10 mouse cellular contexts compared by ENCODE assay signal in the genomic region with DNA sequence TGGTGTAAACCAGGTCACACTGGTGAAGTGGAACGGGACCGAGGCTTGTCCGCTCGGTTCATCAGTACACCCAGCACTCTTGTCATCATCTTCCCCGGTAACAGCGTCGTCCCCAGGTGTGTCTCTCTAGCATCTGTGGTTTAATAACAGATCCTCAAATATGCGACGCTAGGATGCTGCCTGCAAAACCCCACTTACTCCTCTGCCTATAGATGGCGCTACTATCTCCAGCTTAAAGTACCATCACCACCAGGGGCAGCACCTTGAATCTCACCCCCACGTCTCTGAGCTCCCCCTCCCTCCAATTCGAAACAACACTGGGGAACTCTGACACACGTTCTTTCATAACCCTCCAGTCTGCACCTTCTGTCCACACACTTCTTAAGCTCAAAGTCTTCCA.
DNase-seq lines count a peak whose midpoint lies in the region; ATAC-seq and TF ChIP-seq lines count a peak whose summit lies in the region.
"Had no signal": no experiment of that assay in that cellular context is flagged by ENCODE, and none has a peak within 500 bp of the region (broad histone marks: within the 10 kb centered on the region; RNA-seq: fewer than 3 reads in every experiment).

No protein-coding gene starts in this region.

- no peak for ATAC-seq in kidney, embryonic 16.5 days (ENCODE audit: low FRiP score, low TSS enrichment)

- H3K4me1 ChIP-seq in kidney, adult 2 months (ENCODE audit: control insufficient read depth, insufficient read depth, low read length): no peaks in the 10 kb centered on the region
- H3K4me1 ChIP-seq in bone marrow, adult 2 months (ENCODE audit: control insufficient read depth, insufficient read depth, low read length): peaks cover 2% of the 10 kb centered on the region; the same call in 1 of the 2 replicates
- peaks cover 1% of the 10 kb centered on the region; the same call in 1 of the 2 replicates for H3K4me1 ChIP-seq in kidney, embryonic 16.5 days (ENCODE audit: insufficient read depth, low read length)

- no peak for DNase-seq in kidney, adult 2 months
- DNase-seq in kidney, postnatal 25 days: no peak
- DNase-seq in thymus, postnatal 0 days (ENCODE audit: low spot score): peak; percentile 55
- DNase-seq in thymus, postnatal 36 days: no peak
- peak; percentile 74 for DNase-seq in splenic B cell, adult 2 months (ENCODE audit: low read depth, low spot score)
- no peak for DNase-seq in right cerebral cortex, postnatal 25 days
- DNase-seq: gastrocnemius, postnatal 25 days; layer of hippocampus, adult 9-11 months had no signal

- TF ChIP-seq CTCF in kidney, adult 2 months (conservative IDR thresholded peaks at IDR 0.05; ENCODE audit: insufficient read depth, insufficient read length, low read depth, low read length): 0 out of 2 replicates have a peak, but pooled peaks have one; percentile 7
- peak; percentile 57; the same call in 1 of the 2 replicates for TF ChIP-seq CTCF in bone marrow, adult 2 months (IDR thresholded peaks at IDR 0.05; ENCODE audit: control insufficient read depth, insufficient read depth, low read length)

- 83% methylated on average over 13 of the region's 13 CpGs for WGBS in kidney, adult 2 months
- 19% methylated on average over 13 of the region's 13 CpGs for WGBS in bone marrow, adult 2 months
- 86% methylated on average over 13 of the region's 13 CpGs for WGBS in kidney, embryonic 16.5 days

- no peak overlapping the region for H3K4me2 ChIP-seq in kidney, embryonic 16.5 days (replicated peaks; ENCODE audit: low read depth, low read length)

- no peak overlapping the region for H3K27ac ChIP-seq in kidney, adult 2 months (ENCODE audit: insufficient read depth, low read depth, low read length)
- H3K27ac ChIP-seq in bone marrow, adult 2 months (ENCODE audit: control insufficient read depth, insufficient read depth, low read depth, low read length, poor library complexity): no peak overlapping the region
- H3K27ac ChIP-seq in kidney, embryonic 16.5 days (ENCODE audit: low read length): no peak overlapping the region

- H3K4me3 ChIP-seq in kidney, adult 2 months (ENCODE audit: insufficient read depth, low read depth, low read length): no peak overlapping the region
- H3K4me3 ChIP-seq in bone marrow, adult 2 months (replicated peaks; ENCODE audit: control insufficient read depth, low read depth, low read length): no peak overlapping the region
- H3K4me3 ChIP-seq in kidney, embryonic 16.5 days (ENCODE audit: low read length): no peak overlapping the region

- H3K9me3 ChIP-seq in kidney, embryonic 16.5 days (ENCODE audit: low read length): peaks cover 6% of the 10 kb centered on the region

- H3K36me3 ChIP-seq in kidney, adult 2 months (ENCODE audit: control insufficient read depth, insufficient read depth, low read length): no peaks in the 10 kb centered on the region
- H3K36me3 ChIP-seq in splenic B cell, adult 2 months (ENCODE audit: control insufficient read depth, insufficient read depth, low read length, poor library complexity, severe bottlenecking): no peaks in the 10 kb centered on the region
- no peaks in the 10 kb centered on the region for H3K36me3 ChIP-seq in kidney, embryonic 16.5 days (ENCODE audit: insufficient read depth, low read length)

- H3K27me3 ChIP-seq in kidney, adult 2 months (replicated peaks; ENCODE audit: control insufficient read depth, insufficient read depth, low read length): no peaks in the 10 kb centered on the region
- no peaks in the 10 kb centered on the region for H3K27me3 ChIP-seq in splenic B cell, adult 2 months (ENCODE audit: control insufficient read depth, insufficient read depth, low read length, poor library complexity, severe bottlenecking)
- H3K27me3 ChIP-seq in kidney, embryonic 16.5 days (ENCODE audit: insufficient read depth, low read length): no peaks in the 10 kb centered on the region

- TF ChIP-seq POLR2A in kidney, adult 2 months (IDR thresholded peaks at IDR 0.05; ENCODE audit: low read depth, low read length): no peak
- TF ChIP-seq POLR2A in bone marrow, adult 2 months (IDR thresholded peaks at IDR 0.05; ENCODE audit: borderline replicate concordance, control insufficient read depth, low read depth, low read length): no peak

- no peak overlapping the region for H3K9ac ChIP-seq in kidney, embryonic 16.5 days (replicated peaks; ENCODE audit: low read length)

Comparison
In these comparisons a context has a peak if more than half of its experiments do, and no peak if none do; other contexts are left out.
1. DNase-seq: peak in thymus, postnatal 0 days (single experiment) and splenic B cell, adult 2 months (single experiment); none in kidney, adult 2 months (single experiment), kidney, postnatal 25 days (0 of 2), thymus, postnatal 36 days (0 of 2) and right cerebral cortex, postnatal 25 days (single experiment).